Mouse (Mus musculus): ENCODE data around the gene Ssh2. TPM values are rescaled to one million over a fixed set of nuclear protein-coding genes. Genes with fewer than 3 reads are reported as not detected.

Gene Ssh2
- 337 TPM for total RNA-seq (2023)

GRCm38 (mm10) chr11:77215951-77216760 is at the start of gene Ssh2:
TSS of gene Ssh2 (plus strand) at chr11:77216287.

GRCm38 (mm10) chr11:77188868-77189267 is 27.2 kb upstream of the Ssh2 start, which contains the start of gene Efcab5:
TSS of gene Efcab5 (minus strand) at chr11:77188968.

GRCm38 (mm10) chr11:77462283-77463100 is 246.4 kb downstream of the Ssh2 start, which contains the start of gene Coro6:
TSS of gene Coro6 (plus strand) at chr11:77462411.

GRCm38 (mm10) chr11:77489591-77490235 is 273.6 kb downstream of the Ssh2 start, which contains the start of gene Ankrd13b:
TSS of gene Ankrd13b (minus strand) at chr11:77489678.

GRCm38 (mm10) chr11:77493512-77494343 is 277.6 kb downstream of the Ssh2 start, which contains the start of gene Git1:
TSS of gene Git1 (plus strand) at chr11:77493562.

Other genes with a start within 250 kb of the Ssh2 start
- not detected for gene Slc6a4, start 217.7 kb upstream of the Ssh2 start, total RNA-seq (2023)
- gene Nsrp1, start 137.9 kb upstream of the Ssh2 start, total RNA-seq (2023), result 28.7 TPM
- gene Efcab5, start 27.3 kb upstream of the Ssh2 start, total RNA-seq (2023), result 0.31 TPM
- 1.3 TPM for gene Coro6, start 246.1 kb downstream of the Ssh2 start, total RNA-seq (2023)